Mouse (Mus musculus): ENCODE measurements at regions not wholly inside any gene's neighbourhood (a gene's known extent, or its start where the extent isn't known, plus 50 kb on each side); places are given as distances from the start of the nearest gene placed in this dataset.

- Histone ChIP-seq H3K9me3 (ENCODE audit: control insufficient read depth, insufficient read depth, low read depth, low read length) (no peaks in the 10 kb centered on the region), H3K4me3 (ENCODE audit: insufficient read depth in 1 of 2, low read depth in 1 of 2, low read length in 2 of 2, poor library complexity in 1 of 2, severe bottlenecking in 1 of 2) (no peak overlapping the region), H3K4me1 (ENCODE audit: control insufficient read depth in 2 of 2, insufficient read depth in 2 of 2, low read length in 2 of 2, poor library complexity in 1 of 2) (no peaks in the 10 kb centered on the region), H3K36me3 (ENCODE audit: control insufficient read depth, insufficient read depth, low read length, poor library complexity, severe bottlenecking) (no peaks in the 10 kb centered on the region), H3K27ac (ENCODE audit: insufficient read depth, low read depth, low read length, poor library complexity, severe bottlenecking) (no peak overlapping the region), H3K9ac (ENCODE audit: insufficient read depth, low read depth, low read length, poor library complexity, severe bottlenecking) (no peak overlapping the region)
- TF ChIP-seq MAFK (IDR thresholded peaks at IDR 0.05; ENCODE audit: insufficient read depth, low read depth, low read length) (no peak), CHD2 (IDR thresholded peaks at IDR 0.05; ENCODE audit: low read depth, low read length) (no peak)
- in situ Hi-C loops (cut with MboI; ENCODE audit: low sequenced_read_pairs in 2 of 2, unreplicated experiment in 2 of 2), result no loop called here
- DNase-seq (ENCODE audit: low read depth, low spot score), result no peak
Measured at GRCm38 (mm10) chr11:7465522-7465921, 251.8 kb upstream of the Igfbp3 start.

- no peak overlapping the region for H3K4me3 ChIP-seq (ENCODE audit: insufficient read depth in 1 of 2, low read depth in 1 of 2, low read length in 2 of 2, poor library complexity in 1 of 2, severe bottlenecking in 1 of 2)
- no peak overlapping the region for H3K9ac ChIP-seq (ENCODE audit: insufficient read depth, low read depth, low read length, poor library complexity, severe bottlenecking)
- no peaks in the 10 kb centered on the region for H3K9me3 ChIP-seq (ENCODE audit: control insufficient read depth, insufficient read depth, low read depth, low read length)
- in situ Hi-C loops (cut with MboI; ENCODE audit: low sequenced_read_pairs in 2 of 2, unreplicated experiment in 2 of 2), result no loop called here
- TF ChIP-seq HCFC1 (IDR thresholded peaks at IDR 0.05; ENCODE audit: borderline replicate concordance, insufficient read depth, low read length) (no peak), MAFK (IDR thresholded peaks at IDR 0.05; ENCODE audit: insufficient read depth, low read depth, low read length) (no peak), ZNF384 (IDR thresholded peaks at IDR 0.05; ENCODE audit: low read depth, low read length) (no peak), CHD2 (IDR thresholded peaks at IDR 0.05; ENCODE audit: low read depth, low read length) (no peak), ZC3H11A (IDR thresholded peaks at IDR 0.05; ENCODE audit: borderline replicate concordance, low read depth, low read length) (no peak)
- no peaks in the 10 kb centered on the region for H3K4me1 ChIP-seq (ENCODE audit: control insufficient read depth in 2 of 2, insufficient read depth in 2 of 2, low read length in 2 of 2, poor library complexity in 1 of 2)
- no peak overlapping the region for H3K27ac ChIP-seq (ENCODE audit: insufficient read depth, low read depth, low read length, poor library complexity, severe bottlenecking)
- DNase-seq (ENCODE audit: low read depth, low spot score), result no peak
- no peaks in the 10 kb centered on the region for H3K36me3 ChIP-seq (ENCODE audit: control insufficient read depth, insufficient read depth, low read length, poor library complexity, severe bottlenecking)
Measured at GRCm38 (mm10) chr11:7461956-7462771, 248.4 kb upstream of the Igfbp3 start.

GRCm38 (mm10) chr11:7451756-7452155, 238.0 kb upstream of the Igfbp3 start:
- H3K9me3 ChIP-seq (ENCODE audit: control insufficient read depth, insufficient read depth, low read depth, low read length), result no peaks in the 10 kb centered on the region
- H3K9ac ChIP-seq (ENCODE audit: insufficient read depth, low read depth, low read length, poor library complexity, severe bottlenecking), result no peak overlapping the region
- H3K36me3 ChIP-seq (ENCODE audit: control insufficient read depth, insufficient read depth, low read length, poor library complexity, severe bottlenecking), result no peaks in the 10 kb centered on the region
- H3K27ac ChIP-seq (ENCODE audit: insufficient read depth, low read depth, low read length, poor library complexity, severe bottlenecking), result no peak overlapping the region
- no peak overlapping the region for H3K4me3 ChIP-seq (ENCODE audit: insufficient read depth in 1 of 2, low read depth in 1 of 2, low read length in 2 of 2, poor library complexity in 1 of 2, severe bottlenecking in 1 of 2)
- H3K4me1 ChIP-seq (ENCODE audit: control insufficient read depth in 2 of 2, insufficient read depth in 2 of 2, low read length in 2 of 2, poor library complexity in 1 of 2), result no peaks in the 10 kb centered on the region
- in situ Hi-C loops (cut with MboI; ENCODE audit: low sequenced_read_pairs in 2 of 2, unreplicated experiment in 2 of 2), result no loop called here
- no peak for TF ChIP-seq ZC3H11A (IDR thresholded peaks at IDR 0.05; ENCODE audit: borderline replicate concordance, low read depth, low read length)
- TF ChIP-seq HCFC1 (IDR thresholded peaks at IDR 0.05; ENCODE audit: borderline replicate concordance, insufficient read depth, low read length), result no peak
- no peak for TF ChIP-seq MAFK (IDR thresholded peaks at IDR 0.05; ENCODE audit: insufficient read depth, low read depth, low read length)
- TF ChIP-seq CHD2 (IDR thresholded peaks at IDR 0.05; ENCODE audit: low read depth, low read length), result no peak
- TF ChIP-seq ZNF384 (IDR thresholded peaks at IDR 0.05; ENCODE audit: low read depth, low read length), result no peak
- DNase-seq (ENCODE audit: low read depth, low spot score), result no peak

- in situ Hi-C loops (cut with MboI; ENCODE audit: low sequenced_read_pairs in 2 of 2, unreplicated experiment in 2 of 2), result no loop called here
- no peak overlapping the region for H3K4me3 ChIP-seq (ENCODE audit: insufficient read depth in 1 of 2, low read depth in 1 of 2, low read length in 2 of 2, poor library complexity in 1 of 2, severe bottlenecking in 1 of 2)
- H3K36me3 ChIP-seq (ENCODE audit: control insufficient read depth, insufficient read depth, low read length, poor library complexity, severe bottlenecking), result no peaks in the 10 kb centered on the region
- H3K4me1 ChIP-seq (ENCODE audit: control insufficient read depth in 2 of 2, insufficient read depth in 2 of 2, low read length in 2 of 2, poor library complexity in 1 of 2), result no peaks in the 10 kb centered on the region; a peak in 1 of 4 replicates
- no peak overlapping the region for H3K27ac ChIP-seq (ENCODE audit: insufficient read depth, low read depth, low read length, poor library complexity, severe bottlenecking)
- H3K9ac ChIP-seq (ENCODE audit: insufficient read depth, low read depth, low read length, poor library complexity, severe bottlenecking), result no peak overlapping the region
- peak; percentile 20 for DNase-seq (ENCODE audit: low read depth, low spot score)
- H3K9me3 ChIP-seq (ENCODE audit: control insufficient read depth, insufficient read depth, low read depth, low read length), result no peaks in the 10 kb centered on the region
- no peak for TF ChIP-seq CHD2 (IDR thresholded peaks at IDR 0.05; ENCODE audit: low read depth, low read length)
- no peak for TF ChIP-seq MAFK (IDR thresholded peaks at IDR 0.05; ENCODE audit: insufficient read depth, low read depth, low read length)
- no peak for TF ChIP-seq HCFC1 (IDR thresholded peaks at IDR 0.05; ENCODE audit: borderline replicate concordance, insufficient read depth, low read length)
- TF ChIP-seq ZNF384 (IDR thresholded peaks at IDR 0.05; ENCODE audit: low read depth, low read length), result no peak
- TF ChIP-seq ZC3H11A (IDR thresholded peaks at IDR 0.05; ENCODE audit: borderline replicate concordance, low read depth, low read length), result no peak
Measured at GRCm38 (mm10) chr11:7444494-7444893, 230.8 kb upstream of the Igfbp3 start.
